Mouse (Mus musculus): ENCODE data around the gene Gapdh. TPM values are rescaled to one million over a fixed set of nuclear protein-coding genes. Genes with fewer than 3 reads are reported as not detected.
A peak's percentile ranks its signal among the peaks of the same experiment; 100 is the strongest.

The Gapdh gene
- polyA plus RNA-seq, 1 experiment from 2014 or later, result 1,531 TPM

DNA sequence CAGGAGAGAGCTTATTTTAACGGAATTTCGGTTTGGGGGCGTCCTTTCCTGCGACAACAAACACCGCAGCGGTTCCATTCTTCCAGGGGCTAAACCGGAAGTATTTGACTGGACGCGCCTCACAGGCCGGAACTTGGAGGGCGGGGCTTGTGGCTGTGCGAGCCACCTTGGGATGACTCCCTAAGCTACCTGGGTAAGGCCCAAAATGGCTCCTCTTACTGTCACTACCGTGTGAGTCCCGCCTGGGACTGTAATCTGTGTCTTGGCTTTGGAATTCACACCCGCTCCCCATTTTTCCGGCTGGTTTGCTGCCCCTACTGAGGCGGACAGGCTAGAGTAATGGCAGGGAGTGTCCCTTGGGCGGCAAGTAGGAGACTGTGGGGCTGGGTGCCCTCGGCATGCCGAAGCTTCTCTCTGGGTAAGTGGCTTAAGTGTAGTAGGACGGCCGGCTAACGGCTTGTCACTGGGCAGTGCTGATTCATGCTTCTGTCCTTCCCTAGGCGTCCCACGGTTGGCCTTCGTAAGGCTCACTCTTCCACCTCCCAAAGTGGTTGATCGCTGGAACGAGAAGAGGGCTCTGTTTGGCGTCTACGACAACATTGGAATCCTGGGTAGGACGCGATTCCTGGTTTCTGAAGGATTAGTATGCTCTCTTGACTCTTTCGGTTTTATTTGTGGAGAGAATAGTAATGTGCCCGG, 25.9 kb upstream of the Gapdh start:
- Histone ChIP-seq H3K27me3 (no peaks in the 10 kb centered on the region), H3K9ac (peak overlapping the region; percentile 90), H3K36me3 (peaks cover 30% of the 10 kb centered on the region), H3K4me1 (replicated peaks) (peaks cover 23% of the 10 kb centered on the region), H3K27ac (replicated peaks) (peak overlapping the region; percentile 100), H3K4me3 (peak overlapping the region; percentile 80), H3K9me3 (no peaks in the 10 kb centered on the region), H3K4me2 (peak overlapping the region; percentile 94)
- ATAC-seq (ENCODE audit: low FRiP score, low read depth), result peak; percentile 94
- under 1% methylated on average over 34 of the region's 34 CpGs for WGBS

DNA sequence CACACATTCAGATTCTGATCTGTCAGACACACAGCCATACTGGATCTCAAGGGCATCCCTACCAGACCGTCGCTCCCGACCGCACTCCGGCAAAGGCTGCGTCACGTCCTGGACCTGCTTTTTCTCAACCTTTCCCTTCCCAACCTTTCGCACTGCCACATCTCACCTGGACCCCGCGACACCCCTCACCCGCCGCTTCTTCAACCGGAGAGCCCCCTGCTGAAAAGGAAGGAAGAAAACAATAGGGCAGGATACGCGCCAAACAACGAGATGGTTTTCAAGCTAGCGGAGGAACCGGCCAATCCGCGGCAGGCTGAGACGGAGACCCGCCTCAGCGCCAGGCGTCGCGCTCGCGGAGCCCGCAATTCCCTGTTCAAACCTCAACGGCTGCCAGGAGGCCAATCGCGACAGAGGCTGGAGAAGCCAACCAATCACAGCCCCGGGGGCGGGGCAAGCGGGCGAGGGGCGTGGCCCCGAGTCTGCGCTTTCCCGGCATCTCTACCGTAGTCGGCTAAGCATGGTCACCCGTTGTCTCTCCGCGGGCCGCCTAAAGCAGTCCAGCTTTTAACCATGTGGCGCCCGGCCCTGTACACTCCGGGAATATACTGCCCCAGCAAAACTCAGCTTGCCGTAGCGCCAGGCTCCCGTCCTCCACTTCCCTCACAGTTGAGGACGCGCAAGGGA, 25.2 kb upstream of the Gapdh start, which contains the start of the genes Ncapd2 and Mrpl51:
TSS of gene Ncapd2 (minus strand) at position 370 of the 684 bp plus-strand sequence.
TSS of gene Mrpl51 (plus strand) at position 470 of the 684 bp plus-strand sequence.
- peak within 1 kb of the TSS; percentile 94 for H3K4me2 ChIP-seq
- peak within 1 kb of the TSS; percentile 90 for H3K9ac ChIP-seq
- peak within 1 kb of the TSS; percentile 100 for H3K27ac ChIP-seq (replicated peaks)
- no peaks in the 10 kb centered on the region for H3K9me3 ChIP-seq
- peaks cover 30% of the 10 kb centered on the region for H3K36me3 ChIP-seq
- ATAC-seq (ENCODE audit: low FRiP score, low read depth), result peak; percentile 98
- WGBS, result under 1% methylated on average over 54 of the region's 54 CpGs
- peak within 1 kb of the TSS; percentile 80 for H3K4me3 ChIP-seq
- H3K27me3 ChIP-seq, result no peaks in the 10 kb centered on the region
- H3K4me1 ChIP-seq (replicated peaks), result peaks cover 23% of the 10 kb centered on the region

- no peak for ATAC-seq (ENCODE audit: low FRiP score, low read depth)
- no peaks in the 10 kb centered on the region for H3K27me3 ChIP-seq
- no peaks in the 10 kb centered on the region for H3K9me3 ChIP-seq
- H3K9ac ChIP-seq, result peak overlapping the region; percentile 74
- peaks cover 35% of the 10 kb centered on the region for H3K36me3 ChIP-seq
- H3K4me3 ChIP-seq, result peak overlapping the region; percentile 80
- peaks cover 23% of the 10 kb centered on the region for H3K4me1 ChIP-seq (replicated peaks)
- H3K4me2 ChIP-seq, result peak overlapping the region; percentile 94
- peak overlapping the region; percentile 100 for H3K27ac ChIP-seq (replicated peaks)
These were observed 24.5 kb upstream of the Gapdh start for GRCm38 (mm10) chr6:125190816-125191215.

GRCm38 (mm10) chr6:125186203-125186602, 19.9 kb upstream of the Gapdh start:
- ATAC-seq (ENCODE audit: low FRiP score, low read depth), result no peak
- H3K4me1 ChIP-seq (replicated peaks), result peaks cover 10% of the 10 kb centered on the region
- H3K9me3 ChIP-seq, result no peaks in the 10 kb centered on the region
- no peak overlapping the region for H3K9ac ChIP-seq
- no peak overlapping the region for H3K27ac ChIP-seq (replicated peaks)
- 96% methylated on average over 10 of the region's 10 CpGs for WGBS
- no peak overlapping the region for H3K4me2 ChIP-seq
- H3K4me3 ChIP-seq, result no peak overlapping the region
- peaks cover 57% of the 10 kb centered on the region for H3K36me3 ChIP-seq
- no peaks in the 10 kb centered on the region for H3K27me3 ChIP-seq

- Histone ChIP-seq H3K36me3 (peaks cover 81% of the 10 kb centered on the region), H3K27me3 (no peaks in the 10 kb centered on the region), H3K4me2 (no peak overlapping the region), H3K9me3 (no peaks in the 10 kb centered on the region), H3K27ac (replicated peaks) (no peak overlapping the region), H3K4me3 (no peak overlapping the region), H3K4me1 (replicated peaks) (no peaks in the 10 kb centered on the region), H3K9ac (no peak overlapping the region)
- no peak for ATAC-seq (ENCODE audit: low FRiP score, low read depth)
- 65% methylated on average over 5 of the region's 5 CpGs for WGBS
These were observed 15.9 kb upstream of the Gapdh start for GRCm38 (mm10) chr6:125182133-125182532.

- no peak overlapping the region for H3K9ac ChIP-seq
- H3K27ac ChIP-seq (replicated peaks), result no peak overlapping the region
- H3K4me3 ChIP-seq, result no peak overlapping the region
- ATAC-seq (ENCODE audit: low FRiP score, low read depth), result no peak
- no peaks in the 10 kb centered on the region for H3K9me3 ChIP-seq
- peaks cover 86% of the 10 kb centered on the region for H3K36me3 ChIP-seq
- 93% methylated on average over 7 of the region's 7 CpGs for WGBS
- no peaks in the 10 kb centered on the region for H3K27me3 ChIP-seq
- no peaks in the 10 kb centered on the region for H3K4me1 ChIP-seq (replicated peaks)
- H3K4me2 ChIP-seq, result no peak overlapping the region
These were observed 13.3 kb upstream of the Gapdh start for GRCm38 (mm10) chr6:125179601-125180000.

GRCm38 (mm10) chr6:125175469-125175868, 9.2 kb upstream of the Gapdh start:
- Histone ChIP-seq H3K36me3 (peaks cover 90% of the 10 kb centered on the region), H3K9ac (no peak overlapping the region), H3K27ac (replicated peaks) (no peak overlapping the region), H3K4me2 (no peak overlapping the region), H3K9me3 (no peaks in the 10 kb centered on the region), H3K4me3 (no peak overlapping the region), H3K4me1 (replicated peaks) (no peaks in the 10 kb centered on the region), H3K27me3 (no peaks in the 10 kb centered on the region)
- WGBS, result 96% methylated on average over 5 of the region's 5 CpGs
- ATAC-seq (ENCODE audit: low FRiP score, low read depth), result no peak

DNA sequence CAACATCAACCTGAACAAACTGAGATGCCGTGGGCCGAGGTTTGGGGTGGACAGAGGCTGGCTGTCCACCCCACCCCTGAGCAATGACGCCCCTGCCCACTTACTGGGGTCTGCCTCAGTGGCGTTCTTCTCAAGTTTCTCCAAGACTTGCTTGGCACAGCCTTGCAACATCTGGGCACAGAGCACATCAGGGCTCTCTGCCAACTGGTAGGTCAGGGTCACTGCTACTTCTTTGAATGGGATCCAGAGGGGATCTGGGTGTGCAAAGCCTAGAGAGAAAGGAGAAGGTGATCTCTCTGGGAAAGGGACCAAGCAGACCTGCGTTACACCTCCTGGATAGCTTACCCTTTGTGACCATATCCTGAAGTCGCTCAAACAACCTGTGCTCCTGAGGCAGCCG, 7.0 kb upstream of the Gapdh start:
- Histone ChIP-seq H3K27ac (replicated peaks) (no peak overlapping the region), H3K4me2 (no peak overlapping the region), H3K9ac (no peak overlapping the region), H3K36me3 (peaks cover 93% of the 10 kb centered on the region), H3K27me3 (no peaks in the 10 kb centered on the region), H3K9me3 (no peaks in the 10 kb centered on the region), H3K4me3 (no peak overlapping the region), H3K4me1 (replicated peaks) (no peaks in the 10 kb centered on the region)
- WGBS, result 95% methylated on average over 7 of the region's 7 CpGs
- ATAC-seq (ENCODE audit: low FRiP score, low read depth), result no peak

DNA sequence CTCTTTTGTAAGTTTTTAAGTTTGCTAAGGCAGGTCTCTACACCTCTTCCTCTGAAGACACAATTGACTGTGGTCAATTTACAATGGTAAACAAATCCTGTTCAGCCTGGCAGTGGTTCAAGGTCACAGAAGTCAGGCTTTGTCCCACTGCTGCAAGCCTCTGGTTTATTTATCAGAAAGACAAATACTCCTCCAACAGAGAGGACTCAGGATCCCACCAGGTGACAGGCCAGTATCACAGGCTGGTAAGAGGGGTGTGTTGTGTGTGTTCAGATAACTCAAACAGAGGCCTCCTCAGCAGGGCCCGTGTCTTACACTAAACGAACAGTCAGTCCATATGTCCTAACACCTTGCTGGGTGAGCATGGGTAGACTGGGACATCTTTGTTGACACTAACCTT, 6.2 kb upstream of the Gapdh start:
- H3K9ac ChIP-seq, result no peak overlapping the region
- ATAC-seq (ENCODE audit: low FRiP score, low read depth), result no peak
- H3K4me2 ChIP-seq, result no peak overlapping the region
- H3K27me3 ChIP-seq, result no peaks in the 10 kb centered on the region
- H3K4me3 ChIP-seq, result no peak overlapping the region
- 87% methylated on average over 2 of the region's 2 CpGs for WGBS
- peaks cover 3% of the 10 kb centered on the region for H3K4me1 ChIP-seq (replicated peaks)
- no peaks in the 10 kb centered on the region for H3K9me3 ChIP-seq
- H3K36me3 ChIP-seq, result peaks cover 88% of the 10 kb centered on the region
- no peak overlapping the region for H3K27ac ChIP-seq (replicated peaks)

- H3K27me3 ChIP-seq, result no peaks in the 10 kb centered on the region
- H3K27ac ChIP-seq (replicated peaks), result no peak overlapping the region
- no peak for ATAC-seq (ENCODE audit: low FRiP score, low read depth)
- WGBS, result 86% methylated on average over 6 of the region's 6 CpGs
- H3K4me3 ChIP-seq, result no peak overlapping the region
- H3K4me2 ChIP-seq, result no peak overlapping the region
- H3K36me3 ChIP-seq, result peaks cover 66% of the 10 kb centered on the region
- peaks cover 22% of the 10 kb centered on the region for H3K4me1 ChIP-seq (replicated peaks)
- no peak overlapping the region for H3K9ac ChIP-seq
- H3K9me3 ChIP-seq, result no peaks in the 10 kb centered on the region
These were observed 3.9 kb upstream of the Gapdh start for GRCm38 (mm10) chr6:125170194-125170593.

DNA sequence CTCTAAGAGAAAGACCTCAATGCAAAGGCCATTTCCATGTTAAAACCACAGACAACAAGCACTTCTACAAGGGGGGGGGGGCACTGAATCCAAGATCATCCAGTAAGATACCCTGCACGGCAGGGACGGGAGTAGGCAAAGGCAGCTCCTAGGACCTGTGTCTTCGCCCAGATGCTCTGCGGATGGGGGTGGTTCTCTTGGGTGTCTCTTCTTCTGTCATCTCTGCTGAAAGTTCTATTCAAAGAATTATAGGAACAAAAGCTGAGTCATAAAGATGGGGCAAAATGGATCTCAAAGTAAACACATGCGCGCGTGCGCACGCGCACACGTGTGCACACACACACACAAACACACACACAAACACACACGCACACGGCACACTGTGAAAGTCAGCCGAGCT, 1.8 kb upstream of the Gapdh start:
- peaks cover 50% of the 10 kb centered on the region for H3K36me3 ChIP-seq
- H3K4me2 ChIP-seq, result no peak overlapping the region
- H3K4me3 ChIP-seq, result no peak overlapping the region
- ATAC-seq (ENCODE audit: low FRiP score, low read depth), result no peak
- H3K27ac ChIP-seq (replicated peaks), result no peak overlapping the region
- no peaks in the 10 kb centered on the region for H3K9me3 ChIP-seq
- WGBS, result 91% methylated on average over 14 of the region's 14 CpGs
- H3K9ac ChIP-seq, result no peak overlapping the region
- H3K27me3 ChIP-seq, result no peaks in the 10 kb centered on the region
- H3K4me1 ChIP-seq (replicated peaks), result peaks cover 35% of the 10 kb centered on the region

GRCm38 (mm10) chr6:125166861-125167650, 789 bp upstream of the Gapdh start:
- 17% methylated on average over 10 of the region's 10 CpGs for WGBS
- ATAC-seq (ENCODE audit: low FRiP score, low read depth), result no peak
- Histone ChIP-seq H3K27ac (replicated peaks) (peak overlapping the region; percentile 93), H3K9me3 (no peaks in the 10 kb centered on the region), H3K4me2 (peak overlapping the region; percentile 95), H3K9ac (peak overlapping the region; percentile 50), H3K4me1 (replicated peaks) (peaks cover 40% of the 10 kb centered on the region), H3K4me3 (peak overlapping the region; percentile 91; the same call in 1 of the 2 replicates), H3K27me3 (no peaks in the 10 kb centered on the region), H3K36me3 (peaks cover 41% of the 10 kb centered on the region)
